Mouse (Mus musculus): Measurements from ENCODE around the gene Tlr8.

The Tlr8 gene

GRCm38 (mm10) chrX:167201365-167201764, 62.8 kb downstream of the Tlr8 start:
- DNase-seq, result no peak

GRCm38 (mm10) chrX:167195228-167195649, 68.9 kb downstream of the Tlr8 start:
- no peak for DNase-seq
